Mouse (Mus musculus) CH12.LX (cell line): ENCODE results near the gene Lamc2. TPM values are rescaled to one million over a fixed set of nuclear protein-coding genes. Genes with fewer than 3 reads are reported as not detected.

Source experiments
- DNase-seq: peaks from one replicate; pipeline ENCODE4 v3.0.0-alpha.2; 2013; ENCODE audit errors: extremely low read depth
- H3K27ac ChIP-seq: 2 replicates; pipeline ENCODE4 v1.5.1; 2012; ENCODE audit warnings: low read depth, mild to moderate bottlenecking, control low read depth, moderate library complexity; ENCODE audit not compliant: insufficient read depth
- H3K27me3 ChIP-seq: replicated peaks from 2 replicates; pipeline ENCODE3; 2012; ENCODE audit warnings: inconsistent platforms
- H3K36me3 ChIP-seq, 2 experiments: replicated peaks in 1 of 2; 2 replicates each; pipeline versions ENCODE3 to v1.6.1; 2012; ENCODE audit warnings: inconsistent platforms in 1 of 2, low read length in 1 of 2, mild to moderate bottlenecking in 1 of 2, mixed read lengths in 1 of 2, moderate library complexity in 1 of 2; ENCODE audit not compliant: control insufficient read depth in 1 of 2, insufficient read depth in 1 of 2
- H3K4me1 ChIP-seq, 2 experiments: 2 replicates each; pipeline ENCODE4 v1.6.1; 2012; ENCODE audit warnings: inconsistent platforms in 1 of 2, moderate library complexity in 1 of 2; ENCODE audit not compliant: insufficient read depth in 2 of 2, control insufficient read depth in 1 of 2
- H3K4me2 ChIP-seq: 2 replicates; pipeline ENCODE4 v1.6.1; 2012; ENCODE audit warnings: low read depth, mild to moderate bottlenecking, control low read depth; ENCODE audit not compliant: poor library complexity, insufficient read depth, severe bottlenecking
- H3K4me3 ChIP-seq, 3 experiments: fragments of 150-350 bp in 1 of 3; sonication (generic) in 1 of 3; replicated peaks in 1 of 3; 2 replicates each; pipeline versions ENCODE3 to v1.5.1; 2011 to 2012; ENCODE audit warnings: low read depth in 2 of 3, low read length in 2 of 3, mild to moderate bottlenecking in 2 of 3, moderate library complexity in 2 of 3, control low read depth in 1 of 3, improper control_type of control experiment in 1 of 3, inconsistent platforms in 1 of 3, mixed read lengths in 1 of 3; ENCODE audit not compliant: poor library complexity in 1 of 3
- H3K79me2 ChIP-seq: replicated peaks from 2 replicates; pipeline ENCODE4 v1.6.1; 2012; ENCODE audit warnings: mild to moderate bottlenecking, moderate library complexity; ENCODE audit not compliant: control insufficient read depth, poor library complexity, insufficient read depth, severe bottlenecking; ENCODE audit errors: extremely low read depth
- H3K9ac ChIP-seq: 2 replicates; pipeline ENCODE4 v1.6.1; 2012; ENCODE audit warnings: low read depth, mild to moderate bottlenecking, control low read depth, moderate library complexity; ENCODE audit not compliant: insufficient read depth
- H3K9me3 ChIP-seq: replicated peaks from 2 replicates; pipeline ENCODE3; 2012; ENCODE audit warnings: low read length, inconsistent platforms, mixed read lengths
- CHD1 ChIP-seq: IDR thresholded peaks from 2 replicates; pipeline ENCODE4 v1.6.1; 2012; ENCODE audit warnings: low read depth, low read length, improper control_type of control experiment, inconsistent platforms
- CTCF ChIP-seq, 2 experiments: IDR thresholded peaks in 1 of 2; conservative IDR thresholded peaks in 1 of 2; 2 replicates each; pipeline ENCODE4 v1.5.1; 2011 to 2012; ENCODE audit warnings: low read depth in 2 of 2, low read length in 2 of 2, improper control_type of control experiment in 1 of 2, inconsistent platforms in 1 of 2, mild to moderate bottlenecking in 1 of 2, moderate library complexity in 1 of 2
- ELF1 ChIP-seq: IDR thresholded peaks from 2 replicates; pipeline ENCODE4 v1.6.1; 2014; ENCODE audit warnings: low read depth, mild to moderate bottlenecking, inconsistent platforms, low read length, improper control_type of control experiment
- EP300 ChIP-seq: IDR thresholded peaks from 2 replicates; pipeline ENCODE4 v1.6.1; 2011; ENCODE audit warnings: low read length, improper control_type of control experiment
- ETS1 ChIP-seq: conservative IDR thresholded peaks from 2 replicates; pipeline ENCODE4 v1.6.1; 2012; ENCODE audit warnings: low read depth, mild to moderate bottlenecking, inconsistent platforms, low read length, improper control_type of control experiment, moderate library complexity
- GABPA ChIP-seq: IDR thresholded peaks from 2 replicates; pipeline ENCODE4 v1.6.1; 2012; ENCODE audit warnings: low read depth, low read length, improper control_type of control experiment, inconsistent platforms; ENCODE audit not compliant: insufficient replicate concordance
- KAT2A ChIP-seq: IDR thresholded peaks from 2 replicates; pipeline ENCODE4 v1.6.1; 2012; ENCODE audit warnings: low read length, improper control_type of control experiment, inconsistent platforms; ENCODE audit not compliant: insufficient replicate concordance
- MAFK ChIP-seq: IDR thresholded peaks from 2 replicates; pipeline ENCODE4 v1.6.1; 2011; ENCODE audit warnings: low read length, improper control_type of control experiment; ENCODE audit not compliant: insufficient replicate concordance
- MAX ChIP-seq: IDR thresholded peaks from 2 replicates; pipeline ENCODE4 v1.6.1; 2011; ENCODE audit warnings: low read length, improper control_type of control experiment
- MEF2A ChIP-seq: IDR thresholded peaks from 2 replicates; pipeline ENCODE4 v1.6.1; 2014; ENCODE audit warnings: low read depth, mild to moderate bottlenecking, inconsistent platforms, low read length, improper control_type of control experiment, borderline replicate concordance
- NELFE ChIP-seq: IDR thresholded peaks from 2 replicates; pipeline ENCODE4 v1.6.1; 2011; ENCODE audit warnings: low read depth, low read length, improper control_type of control experiment
- NRF1 ChIP-seq: IDR thresholded peaks from 2 replicates; pipeline ENCODE4 v1.6.1; 2014; ENCODE audit warnings: low read depth, mild to moderate bottlenecking, inconsistent platforms, low read length, improper control_type of control experiment, moderate library complexity
- PAX5 ChIP-seq: IDR thresholded peaks from 2 replicates; pipeline ENCODE4 v1.6.1; 2012; ENCODE audit warnings: low read length, inconsistent platforms, mixed read lengths
- POLR2AphosphoS2 ChIP-seq: IDR thresholded peaks from 2 replicates; pipeline ENCODE4 v1.6.1; 2011; ENCODE audit warnings: low read depth, low read length, improper control_type of control experiment
- RAD21 ChIP-seq: IDR thresholded peaks from 2 replicates; pipeline ENCODE4 v1.6.1; 2011; ENCODE audit warnings: low read depth, mild to moderate bottlenecking, low read length, improper control_type of control experiment, moderate library complexity
- SIN3A ChIP-seq: IDR thresholded peaks from 2 replicates; pipeline ENCODE4 v1.6.1; 2012; ENCODE audit warnings: low read length, improper control_type of control experiment, inconsistent platforms
- SMC3 ChIP-seq: IDR thresholded peaks from 2 replicates; pipeline ENCODE4 v1.6.1; 2011; ENCODE audit warnings: low read depth, low read length, improper control_type of control experiment
- TBP ChIP-seq: conservative IDR thresholded peaks from 2 replicates; pipeline ENCODE4 v1.6.1; 2011; ENCODE audit warnings: low read depth, low read length, improper control_type of control experiment
- TCF12 ChIP-seq: IDR thresholded peaks from 2 replicates; pipeline ENCODE4 v1.6.1; 2014; ENCODE audit warnings: low read depth, mild to moderate bottlenecking, inconsistent platforms, low read length, improper control_type of control experiment
- USF1 ChIP-seq: IDR thresholded peaks from 2 replicates; pipeline ENCODE4 v1.6.1; 2014; ENCODE audit warnings: low read depth, mild to moderate bottlenecking, inconsistent platforms, low read length, improper control_type of control experiment
- ZMIZ1 ChIP-seq: IDR thresholded peaks from 2 replicates; pipeline ENCODE4 v1.6.1; 2012; ENCODE audit warnings: low read depth, mild to moderate bottlenecking, inconsistent platforms, low read length, improper control_type of control experiment
- dilution Hi-C: fragments of 300-500 bp; cut with MboI; formaldehyde crosslinking; loops from 2 replicates; pipeline ENCODE4 v1.14.3; 2020; ENCODE audit warnings: low sequenced_read_pairs; ENCODE audit not compliant: extremely low pct_unique_long_range_greater_than_20kb, extremely low pct_ligation_motif_present
- in situ Hi-C: fragments of 300-500 bp; cut with MboI; formaldehyde crosslinking; loops from 3 replicates; pipeline ENCODE4 v1.14.3; 2019; ENCODE audit warnings: low sequenced_read_pairs, low pct_ligation_motif_present, low pct_unique_long_range_greater_than_20kb, mixed read lengths
- polyA plus RNA-seq: library from polyadenylated mRNA; unstranded; fragments of >175 nt; gene quantifications from 2 replicates; pipeline ENCODE4 v1.2.1, GENCODE M21; 2012; ENCODE audit warnings: low read depth; ENCODE audit not compliant: insufficient read length
- total RNA-seq, 2 experiments: library from RNA; depleted of rRNA; stranded (reverse); fragments of 300-350 nt in 1 of 2; fragments of >200 nt in 1 of 2; gene quantifications; 2 replicates each; pipeline ENCODE4 v1.2.3; 2012 to 2014

The Lamc2 gene
- total and polyA plus RNA-seq, 3 experiments = 0.09 to 1.0 (median 0.25) TPM

DNA sequence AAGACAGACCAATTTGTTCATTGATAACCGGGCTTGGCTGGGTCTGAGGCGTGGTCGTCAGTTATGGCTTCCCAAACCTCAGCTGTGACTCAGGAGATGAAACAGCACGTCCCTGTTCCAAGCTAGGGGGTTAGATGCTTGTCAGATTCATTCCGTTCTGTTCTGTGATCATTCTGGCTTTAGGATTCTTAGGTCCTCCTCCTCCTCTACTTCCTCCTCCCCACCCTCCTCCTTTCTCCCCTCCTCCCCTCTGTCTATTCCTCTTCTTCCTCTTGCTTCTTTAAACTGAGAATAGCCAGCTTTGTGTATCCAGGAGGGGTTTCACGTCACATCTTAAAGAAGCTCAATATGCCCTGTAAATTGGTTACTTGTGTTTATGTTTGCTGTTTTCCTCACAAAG lies 65.7 kb downstream of the Lamc2 start:
- no peaks in the 10 kb centered on the region for H3K9me3 ChIP-seq
- no peaks in the 10 kb centered on the region for H3K27me3 ChIP-seq
- H3K4me2 ChIP-seq = no peak overlapping the region
- H3K36me3 ChIP-seq = no peaks in the 10 kb centered on the region
- dilution Hi-C loops (no loop called here), in situ Hi-C loops (no loop called here)
- H3K9ac ChIP-seq = no peak overlapping the region
- H3K4me3 ChIP-seq = no peak overlapping the region
- H3K79me2 ChIP-seq = no peaks in the 10 kb centered on the region
- DNase-seq = no peak
- no peak overlapping the region for H3K27ac ChIP-seq
- no peak for TF ChIP-seq TBP
- no peak for TF ChIP-seq TCF12
- no peak for TF ChIP-seq MAX
- no peak for TF ChIP-seq RAD21
- no peak for TF ChIP-seq PAX5
- TF ChIP-seq SIN3A = no peak
- TF ChIP-seq CHD1 = no peak
- TF ChIP-seq NELFE = no peak
- no peak for TF ChIP-seq POLR2AphosphoS2
- no peak for TF ChIP-seq SMC3
- no peak for TF ChIP-seq MEF2A
- no peak for TF ChIP-seq GABPA
- no peak for TF ChIP-seq NRF1
- TF ChIP-seq EP300 = no peak
- no peak for TF ChIP-seq ELF1
- no peak for TF ChIP-seq KAT2A
- no peak for TF ChIP-seq MAFK
- TF ChIP-seq ETS1 = no peak
- TF ChIP-seq CTCF (conservative IDR thresholded peaks at IDR 0.05 in 1 of 2, IDR thresholded peaks at IDR 0.05 in 1 of 2; ENCODE audit: low read depth in 2 of 2, low read length in 2 of 2) = no peak
- no peak for TF ChIP-seq ZMIZ1
- no peaks in the 10 kb centered on the region for H3K4me1 ChIP-seq

DNA sequence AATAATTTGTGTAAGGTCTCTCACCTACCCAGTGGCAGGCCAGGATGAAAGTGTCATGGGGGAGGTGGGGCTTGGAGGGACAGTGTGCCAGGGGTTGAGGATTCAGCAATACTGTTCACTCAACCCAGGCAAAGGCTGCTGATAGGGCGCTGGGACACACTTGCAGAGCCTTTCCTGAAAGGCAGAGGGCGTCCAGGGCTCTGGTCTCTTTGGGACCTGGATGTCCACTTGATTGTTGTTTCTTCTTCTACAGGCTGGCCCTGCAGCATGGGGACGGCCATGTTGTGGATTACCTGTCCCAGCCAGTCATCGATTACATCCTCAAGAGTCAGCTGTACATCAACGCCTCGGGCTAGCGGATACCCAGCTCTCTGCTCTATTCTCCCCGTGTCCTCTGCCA lies 70.9 kb downstream of the Lamc2 start:
- Histone ChIP-seq H3K4me1 (no peaks in the 10 kb centered on the region), H3K9ac (no peak overlapping the region), H3K9me3 (no peaks in the 10 kb centered on the region), H3K36me3 (no peaks in the 10 kb centered on the region), H3K79me2 (no peaks in the 10 kb centered on the region), H3K4me3 (no peak overlapping the region), H3K27me3 (no peaks in the 10 kb centered on the region), H3K4me2 (no peak overlapping the region), H3K27ac (no peak overlapping the region)
- dilution Hi-C loops (no loop called here), in situ Hi-C loops (no loop called here)
- TF ChIP-seq USF1 = no peak
- no peak for TF ChIP-seq NELFE
- peak; percentile 49 for TF ChIP-seq SMC3
- peak; percentile 10 for TF ChIP-seq RAD21
- TF ChIP-seq CTCF (conservative IDR thresholded peaks at IDR 0.05 in 1 of 2, IDR thresholded peaks at IDR 0.05 in 1 of 2; ENCODE audit: low read depth in 2 of 2, low read length in 2 of 2) = peak in 1 of 2 experiments; percentile 44; a peak in 2 of 4 replicates
- TF ChIP-seq PAX5 = no peak
- DNase-seq = no peak
